Mouse (Mus musculus) gastrocnemius, postnatal 25 days (tissue): ENCODE measurements around the gene Arl2. TPM values are rescaled to one million over a fixed set of nuclear protein-coding genes. Genes with fewer than 3 reads are reported as not detected.

Experiments
- total RNA-seq, 2 experiments: library from RNA; stranded (reverse); gene quantifications; 1 replicate in 1 of 2; 2 replicates in 1 of 2; pipeline ENCODE4 v1.2.3; 2021

The Arl2 gene
- total RNA-seq, 2 experiments from 2014 or later = 53.8 to 59.2 TPM

Other genes with a start within 250 kb of the Arl2 start
- gene Tigd3, start 247.4 kb downstream of the Arl2 start, total RNA-seq = under 1 TPM; 0.15 to 0.35 TPM
- gene Dpf2, start 228.5 kb downstream of the Arl2 start, total RNA-seq = 10 to 100 TPM; 80.6 to 83.5 TPM
- 10 to 100 TPM; 12.0 to 13.0 TPM for gene Cdc42ep2, start 216.7 kb downstream of the Arl2 start, total RNA-seq
- gene Pola2, start 177.3 kb downstream of the Arl2 start, total RNA-seq = 10 to 100 TPM in 1 of 2 experiments, 1 to 10 TPM in 1; 9.2 to 10.8 TPM
- not detected for gene Slc22a20, start 155.4 kb downstream of the Arl2 start, total RNA-seq
- 10 to 100 TPM; 76.8 to 81.5 TPM for gene Capn1, start 125.7 kb downstream of the Arl2 start, total RNA-seq
- gene Syvn1, start 95.0 kb downstream of the Arl2 start, total RNA-seq = 10 to 100 TPM; 15.2 to 16.2 TPM
- 10 to 100 TPM; 27.2 to 29.2 TPM for gene Mrpl49, start 83.8 kb downstream of the Arl2 start, total RNA-seq
- gene Fau, start 83.7 kb downstream of the Arl2 start, total RNA-seq = 100 to 1,000 TPM; 317 to 352 TPM
- gene Znhit2, start 80.4 kb downstream of the Arl2 start, total RNA-seq = 1 to 10 TPM; 6.8 to 7.7 TPM
- 1 to 10 TPM; 4.2 to 6.9 TPM for gene Tm7sf2, start 73.2 kb downstream of the Arl2 start, total RNA-seq
- gene Vps51, start 64.3 kb downstream of the Arl2 start, total RNA-seq = 10 to 100 TPM; 18.0 to 19.1 TPM
- not detected for gene Tmem262, start 61.5 kb downstream of the Arl2 start, total RNA-seq
- gene Gm28374, start 59.3 kb downstream of the Arl2 start, total RNA-seq = not detected
- 10 to 100 TPM; 10.6 to 10.7 TPM for gene Zfpl1, start 56.6 kb downstream of the Arl2 start, total RNA-seq
- gene Cdca5, start 56.6 kb downstream of the Arl2 start, total RNA-seq = under 1 TPM; 0.23 to 0.67 TPM
- gene AC131692.1, start 47.1 kb downstream of the Arl2 start, total RNA-seq = not detected
- not detected for gene Naaladl1, start 35.8 kb downstream of the Arl2 start, total RNA-seq
- gene Sac3d1, start 22.9 kb downstream of the Arl2 start, total RNA-seq = 10 to 100 TPM in 1 of 2 experiments, 1 to 10 TPM in 1; 8.8 to 10.3 TPM
- gene Snx15, start 13.2 kb downstream of the Arl2 start, total RNA-seq = 10 to 100 TPM in 1 of 2 experiments, 1 to 10 TPM in 1; 8.7 to 12.4 TPM
- under 1 TPM; 0.19 to 0.72 TPM for gene Batf2, start 565 bp downstream of the Arl2 start, total RNA-seq
- not detected for gene Majin, start 42.8 kb upstream of the Arl2 start, total RNA-seq
- not detected for gene Gpha2, start 84.8 kb upstream of the Arl2 start, total RNA-seq
- gene Ppp2r5b, start 94.3 kb upstream of the Arl2 start, total RNA-seq = 10 to 100 TPM; 28.8 to 32.5 TPM
- 10 to 100 TPM; 15.3 to 16.7 TPM for gene Atg2a, start 100.1 kb upstream of the Arl2 start, total RNA-seq
- 10 to 100 TPM; 33.1 to 34.3 TPM for gene Ehd1, start 135.2 kb upstream of the Arl2 start, total RNA-seq
- 1 to 10 TPM; 4.0 to 5.1 TPM for gene Cdc42bpg, start 164.9 kb upstream of the Arl2 start, total RNA-seq
- gene Men1, start 193.4 kb upstream of the Arl2 start, total RNA-seq = 1 to 10 TPM; 5.0 to 7.0 TPM
- gene Map4k2, start 199.6 kb upstream of the Arl2 start, total RNA-seq = 10 to 100 TPM in 1 of 2 experiments, 1 to 10 TPM in 1; 9.2 to 14.6 TPM
- 10 to 100 TPM; 65.5 to 75.2 TPM for gene Sf1, start 222.1 kb upstream of the Arl2 start, total RNA-seq
- gene Pygm, start 242.9 kb upstream of the Arl2 start, total RNA-seq = 1,000 to 10,000 TPM; 5,552 to 6,904 TPM